Mouse (Mus musculus): ENCODE data around the gene Tsnax.
A peak's percentile ranks its signal among the peaks of the same experiment; 100 is the strongest.

GRCm38 (mm10) chr8:124980828-124981227, 32.0 kb upstream of the Tsnax start:
- peak; percentile 18 to 32 (median 31); a peak in 4 of 6 replicates for TF ChIP-seq CTCF (IDR thresholded peaks at IDR 0.05 in 2 of 3, conservative IDR thresholded peaks at IDR 0.05 in 1 of 3; ENCODE audit: control insufficient read depth in 1 of 3, insufficient read depth in 1 of 3, low read depth in 2 of 3, low read length in 3 of 3, poor library complexity in 1 of 3, severe bottlenecking in 1 of 3)
- TF ChIP-seq EP300 (IDR thresholded peaks at IDR 0.05; ENCODE audit: low read depth in 1 of 2, low read length in 2 of 2) = no peak
- no peak for TF ChIP-seq MEF2A (IDR thresholded peaks at IDR 0.05; ENCODE audit: extremely low read depth, insufficient replicate concordance, low read depth, low read length, poor library complexity, severe bottlenecking)
- no peak for TF ChIP-seq USF1 (IDR thresholded peaks at IDR 0.05; ENCODE audit: low read depth, low read length)
- TF ChIP-seq MYC (IDR thresholded peaks at IDR 0.05; ENCODE audit: low read depth, low read length) = no peak
- TF ChIP-seq GABPA (IDR thresholded peaks at IDR 0.05; ENCODE audit: low read depth, low read length) = no peak
